Mouse (Mus musculus): ENCODE data around the gene Rad50. TPM values are rescaled to one million over a fixed set of nuclear protein-coding genes. Genes with fewer than 3 reads are reported as not detected.

The Rad50 gene
- polyA plus RNA-seq, 1 experiment from 2014 or later = 15.7 TPM

- H3K9me3 ChIP-seq (ENCODE audit: control insufficient read depth, low read length) = no peaks in the 10 kb centered on the region
- H3K4me3 ChIP-seq (ENCODE audit: low read depth, low read length) = no peak overlapping the region
- H3K9ac ChIP-seq (ENCODE audit: low read length) = no peak overlapping the region
- H3K4me1 ChIP-seq (replicated peaks; ENCODE audit: control insufficient read depth, insufficient read depth) = no peaks in the 10 kb centered on the region
- TF ChIP-seq EP300 (optimal IDR thresholded peaks at IDR 0.05) (no peak), CTCF (IDR thresholded peaks at IDR 0.05; ENCODE audit: low read depth) (peak; percentile 15; the same call in 1 of the 2 replicates)
- 92% methylated on average over 2 of the region's 2 CpGs for WGBS
- no peak overlapping the region for H3K27ac ChIP-seq (replicated peaks)
- H3K27me3 ChIP-seq (ENCODE audit: control insufficient read depth, insufficient read depth, low read length) = no peaks in the 10 kb centered on the region
- no peak for ATAC-seq (ENCODE audit: low FRiP score, low TSS enrichment)
- DNase-seq (ENCODE audit: low spot score) = no peak
- no peaks in the 10 kb centered on the region for H3K36me3 ChIP-seq (ENCODE audit: control insufficient read depth, insufficient read depth, low read length)
- H3K4me2 ChIP-seq (replicated peaks; ENCODE audit: low read depth) = no peak overlapping the region
These were observed 83.0 kb downstream of the Rad50 start for GRCm38 (mm10) chr11:53624124-53624523.

DNA sequence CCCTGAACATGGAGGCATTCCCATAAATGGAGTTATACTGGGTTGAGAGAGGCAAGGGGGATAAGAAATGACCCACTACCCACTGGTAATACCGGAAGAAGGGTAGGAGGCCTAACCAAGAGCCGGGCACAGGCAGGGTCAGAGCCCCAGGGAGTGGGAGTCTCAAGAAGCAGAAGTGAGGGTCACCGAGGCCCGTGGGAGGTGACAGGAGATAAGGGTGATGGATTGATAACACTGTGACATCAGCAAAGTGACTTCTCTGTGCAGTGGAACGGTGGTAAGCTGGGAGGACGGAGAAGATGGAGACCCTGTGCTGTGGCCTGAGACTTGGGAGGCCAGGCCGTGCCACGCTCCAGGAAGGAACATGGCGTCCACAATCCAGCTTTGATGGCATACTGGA is 83.5 kb downstream of the Rad50 start:
- no peaks in the 10 kb centered on the region for H3K4me1 ChIP-seq (replicated peaks; ENCODE audit: control insufficient read depth, insufficient read depth)
- 72% methylated on average over 9 of the region's 9 CpGs for WGBS
- H3K36me3 ChIP-seq (ENCODE audit: control insufficient read depth, insufficient read depth, low read length) = no peaks in the 10 kb centered on the region
- no peak overlapping the region for H3K9ac ChIP-seq (ENCODE audit: low read length)
- H3K4me3 ChIP-seq (ENCODE audit: low read depth, low read length) = no peak overlapping the region
- ATAC-seq (ENCODE audit: low FRiP score, low TSS enrichment) (no peak), DNase-seq (ENCODE audit: low spot score) (no peak)
- TF ChIP-seq CTCF (IDR thresholded peaks at IDR 0.05; ENCODE audit: low read depth) = no peak
- TF ChIP-seq EP300 (optimal IDR thresholded peaks at IDR 0.05) = no peak
- H3K27ac ChIP-seq (replicated peaks) = no peak overlapping the region
- H3K27me3 ChIP-seq (ENCODE audit: control insufficient read depth, insufficient read depth, low read length) = no peaks in the 10 kb centered on the region
- H3K9me3 ChIP-seq (ENCODE audit: control insufficient read depth, low read length) = no peaks in the 10 kb centered on the region
- H3K4me2 ChIP-seq (replicated peaks; ENCODE audit: low read depth) = no peak overlapping the region

DNA sequence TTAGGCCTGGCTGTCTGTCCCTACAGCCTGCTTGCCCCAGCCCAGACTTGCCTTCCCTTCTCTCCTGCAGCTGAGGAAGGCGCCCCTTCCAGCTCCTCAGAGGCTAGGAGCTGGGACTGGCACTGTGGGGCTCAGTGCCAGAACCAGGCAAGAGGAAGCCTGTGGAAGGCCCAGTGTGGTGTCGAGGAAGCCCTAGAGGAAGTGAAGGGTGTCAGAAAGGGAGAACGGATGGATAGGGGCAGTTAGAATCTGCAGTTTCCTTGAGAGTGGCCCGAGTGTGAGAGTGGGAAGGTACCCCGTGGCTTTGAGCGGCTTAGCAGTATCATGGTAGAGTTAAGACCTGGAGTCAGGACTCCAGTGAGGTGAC is 84.7 kb downstream of the Rad50 start:
- no peak overlapping the region for H3K4me3 ChIP-seq (ENCODE audit: low read depth, low read length)
- no peak overlapping the region for H3K4me2 ChIP-seq (replicated peaks; ENCODE audit: low read depth)
- no peak for ATAC-seq (ENCODE audit: low FRiP score, low TSS enrichment)
- no peaks in the 10 kb centered on the region for H3K4me1 ChIP-seq (replicated peaks; ENCODE audit: control insufficient read depth, insufficient read depth)
- H3K27me3 ChIP-seq (ENCODE audit: control insufficient read depth, insufficient read depth, low read length) = no peaks in the 10 kb centered on the region
- WGBS = 67% methylated on average over 6 of the region's 6 CpGs
- H3K9ac ChIP-seq (ENCODE audit: low read length) = no peak overlapping the region
- H3K36me3 ChIP-seq (ENCODE audit: control insufficient read depth, insufficient read depth, low read length) = no peaks in the 10 kb centered on the region
- H3K9me3 ChIP-seq (ENCODE audit: control insufficient read depth, low read length) = no peaks in the 10 kb centered on the region
- TF ChIP-seq EP300 (optimal IDR thresholded peaks at IDR 0.05) (no peak), CTCF (IDR thresholded peaks at IDR 0.05; ENCODE audit: low read depth) (no peak)
- no peak overlapping the region for H3K27ac ChIP-seq (replicated peaks)
- no peak for DNase-seq (ENCODE audit: low spot score)

DNA sequence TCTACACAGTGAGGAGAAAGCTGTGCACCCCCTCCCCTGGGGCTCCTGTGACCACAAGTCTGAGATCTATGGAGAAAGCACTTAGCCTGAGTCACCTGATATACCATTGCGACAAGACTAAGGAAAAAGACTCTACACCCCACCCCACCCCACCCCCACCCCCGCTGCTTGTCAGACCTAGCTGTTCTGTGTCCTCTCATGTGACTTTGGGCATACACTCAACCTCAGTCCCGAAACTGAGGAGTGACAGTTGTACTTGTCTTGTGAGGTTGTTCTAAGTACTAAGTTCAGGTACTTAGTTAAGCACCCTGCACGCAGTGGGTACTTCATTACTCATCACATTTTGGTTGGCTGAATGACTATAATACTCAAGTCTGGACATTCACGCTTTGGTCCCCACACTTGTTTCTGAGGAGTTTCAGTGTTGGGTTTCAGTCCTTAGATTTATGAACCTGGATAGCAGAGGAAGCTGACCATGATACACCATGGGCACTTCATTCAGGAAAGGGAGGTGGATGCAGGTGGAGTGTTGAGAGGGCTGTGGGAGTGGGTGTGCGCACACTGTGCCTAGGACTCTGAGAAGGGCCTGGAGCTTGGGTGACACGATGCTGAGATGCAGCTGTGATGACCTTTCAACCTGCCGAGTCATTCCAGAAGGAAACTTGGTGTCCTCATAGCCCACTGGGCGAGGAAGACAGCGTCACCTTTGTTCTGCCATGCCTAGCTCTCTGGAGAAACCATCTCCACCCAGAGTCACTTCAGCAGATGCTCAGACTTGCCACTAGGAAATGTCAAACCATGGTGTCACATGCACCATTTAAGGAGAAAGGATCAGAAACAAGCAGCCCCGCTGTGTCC is 85.3 kb downstream of the Rad50 start:
- ATAC-seq (ENCODE audit: low FRiP score, low TSS enrichment) (no peak), DNase-seq (ENCODE audit: low spot score) (no peak)
- Histone ChIP-seq H3K9me3 (ENCODE audit: control insufficient read depth, low read length) (no peaks in the 10 kb centered on the region), H3K4me2 (replicated peaks; ENCODE audit: low read depth) (no peak overlapping the region), H3K27me3 (ENCODE audit: control insufficient read depth, insufficient read depth, low read length) (no peaks in the 10 kb centered on the region), H3K4me3 (ENCODE audit: low read depth, low read length) (no peak overlapping the region), H3K27ac (replicated peaks) (no peak overlapping the region), H3K9ac (ENCODE audit: low read length) (no peak overlapping the region), H3K36me3 (ENCODE audit: control insufficient read depth, insufficient read depth, low read length) (no peaks in the 10 kb centered on the region), H3K4me1 (replicated peaks; ENCODE audit: control insufficient read depth, insufficient read depth) (no peaks in the 10 kb centered on the region)
- WGBS = 81% methylated on average over 11 of the region's 11 CpGs
- no peak for TF ChIP-seq CTCF (IDR thresholded peaks at IDR 0.05; ENCODE audit: low read depth)

- no peak overlapping the region for H3K27ac ChIP-seq (replicated peaks)
- H3K9me3 ChIP-seq (ENCODE audit: control insufficient read depth, low read length) = no peaks in the 10 kb centered on the region
- 85% methylated on average over 4 of the region's 4 CpGs for WGBS
- no peaks in the 10 kb centered on the region for H3K36me3 ChIP-seq (ENCODE audit: control insufficient read depth, insufficient read depth, low read length)
- H3K4me3 ChIP-seq (ENCODE audit: low read depth, low read length) = no peak overlapping the region
- DNase-seq (ENCODE audit: low spot score) (no peak), ATAC-seq (ENCODE audit: low FRiP score, low TSS enrichment) (no peak)
- no peaks in the 10 kb centered on the region for H3K27me3 ChIP-seq (ENCODE audit: control insufficient read depth, insufficient read depth, low read length)
- TF ChIP-seq CTCF (IDR thresholded peaks at IDR 0.05; ENCODE audit: low read depth) (no peak), EP300 (optimal IDR thresholded peaks at IDR 0.05) (no peak)
- no peak overlapping the region for H3K4me2 ChIP-seq (replicated peaks; ENCODE audit: low read depth)
- H3K4me1 ChIP-seq (replicated peaks; ENCODE audit: control insufficient read depth, insufficient read depth) = no peaks in the 10 kb centered on the region
- no peak overlapping the region for H3K9ac ChIP-seq (ENCODE audit: low read length)
These were observed 87.0 kb downstream of the Rad50 start for GRCm38 (mm10) chr11:53620094-53620493.

DNA sequence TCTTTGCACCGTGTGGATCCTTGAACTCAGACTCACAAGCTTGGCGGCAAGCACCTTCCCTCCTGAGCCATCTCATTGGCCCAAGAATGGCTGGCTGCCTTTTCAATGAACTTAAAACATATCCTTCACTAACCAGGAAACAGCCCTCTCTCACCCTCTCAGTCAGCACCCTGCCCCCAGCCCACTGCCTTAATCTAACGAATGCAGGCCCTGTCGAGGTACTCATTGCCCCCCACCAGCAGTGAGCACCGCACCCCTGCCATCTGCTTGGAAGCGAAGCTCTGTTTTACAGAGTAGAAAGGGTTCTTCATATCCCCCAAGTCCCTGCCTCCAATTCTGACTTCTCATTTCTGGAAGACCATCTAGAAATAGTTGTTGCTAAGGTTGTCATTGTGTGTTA is 87.7 kb downstream of the Rad50 start:
- WGBS = 62% methylated on average over 6 of the region's 6 CpGs
- H3K36me3 ChIP-seq (ENCODE audit: control insufficient read depth, insufficient read depth, low read length) = no peaks in the 10 kb centered on the region
- no peak for ATAC-seq (ENCODE audit: low FRiP score, low TSS enrichment)
- no peak overlapping the region for H3K4me2 ChIP-seq (replicated peaks; ENCODE audit: low read depth)
- no peak overlapping the region for H3K9ac ChIP-seq (ENCODE audit: low read length)
- no peak for DNase-seq (ENCODE audit: low spot score)
- no peak for TF ChIP-seq CTCF (IDR thresholded peaks at IDR 0.05; ENCODE audit: low read depth)
- no peak for TF ChIP-seq EP300 (optimal IDR thresholded peaks at IDR 0.05)
- H3K4me3 ChIP-seq (ENCODE audit: low read depth, low read length) = no peak overlapping the region
- H3K27me3 ChIP-seq (ENCODE audit: control insufficient read depth, insufficient read depth, low read length) = no peaks in the 10 kb centered on the region
- no peaks in the 10 kb centered on the region for H3K4me1 ChIP-seq (replicated peaks; ENCODE audit: control insufficient read depth, insufficient read depth)
- no peaks in the 10 kb centered on the region for H3K9me3 ChIP-seq (ENCODE audit: control insufficient read depth, low read length)
- H3K27ac ChIP-seq (replicated peaks) = no peak overlapping the region

Data from stomach, postnatal 0 days (tissue).